Mouse (Mus musculus) telencephalon, adult 2 months (tissue): Measurements from ENCODE around the gene Hs3st2.

Experiments used
- DNase-seq: peaks from one replicate; pipeline ENCODE4 v3.0.0-alpha.2; 2011; ENCODE audit warnings: low read depth, low spot score

Hs3st2 gene

GRCm38 (mm10) chr7:121542458-121542857 lies 150.8 kb downstream of the Hs3st2 start:
- no peak for DNase-seq

- DNase-seq = no peak
Observed at GRCm38 (mm10) chr7:121549329-121550022, 157.8 kb downstream of the Hs3st2 start.
